Mouse (Mus musculus): ENCODE data around the gene Raver1.

Raver1 gene

DNA sequence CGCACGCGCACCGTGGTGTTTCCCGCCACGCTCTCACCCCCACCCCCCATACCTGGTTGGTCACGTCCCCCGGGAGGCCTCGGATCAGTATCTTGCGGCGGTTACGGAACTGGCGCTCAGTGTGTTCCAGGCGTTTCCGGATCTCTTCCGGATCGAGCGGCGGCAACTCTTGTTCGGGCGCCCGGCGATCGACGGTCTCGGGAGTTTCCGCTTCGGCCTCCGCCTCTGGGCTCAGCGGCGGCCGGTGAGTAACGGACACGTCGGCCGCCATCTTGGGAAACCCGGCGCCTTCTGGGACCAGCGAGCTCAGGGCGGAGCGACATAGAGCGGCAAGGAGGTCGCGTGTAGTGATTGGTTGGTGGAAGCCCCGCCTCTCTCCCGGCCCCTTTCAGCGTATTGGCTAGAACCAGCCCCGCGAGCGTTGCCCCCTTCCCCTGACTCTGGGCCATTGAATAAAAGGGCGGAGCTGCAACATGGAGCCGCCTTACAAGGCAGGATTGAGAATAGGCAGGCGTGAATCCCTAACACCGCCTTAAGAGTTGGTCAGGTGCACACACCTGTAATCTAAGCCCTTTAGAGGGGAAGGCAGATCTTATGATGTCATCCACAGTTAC is at the start of gene Raver1, which contains the start of gene Gm38431:
TSS of gene Raver1 (minus strand) at position 302 of the 614 bp plus-strand sequence.
TSS of gene Gm38431 (minus strand) at position 291 of the 614 bp plus-strand sequence.
- peak; percentile 97 to 98 for DNase-seq (ENCODE audit: low spot score in 2 of 2)

DNA sequence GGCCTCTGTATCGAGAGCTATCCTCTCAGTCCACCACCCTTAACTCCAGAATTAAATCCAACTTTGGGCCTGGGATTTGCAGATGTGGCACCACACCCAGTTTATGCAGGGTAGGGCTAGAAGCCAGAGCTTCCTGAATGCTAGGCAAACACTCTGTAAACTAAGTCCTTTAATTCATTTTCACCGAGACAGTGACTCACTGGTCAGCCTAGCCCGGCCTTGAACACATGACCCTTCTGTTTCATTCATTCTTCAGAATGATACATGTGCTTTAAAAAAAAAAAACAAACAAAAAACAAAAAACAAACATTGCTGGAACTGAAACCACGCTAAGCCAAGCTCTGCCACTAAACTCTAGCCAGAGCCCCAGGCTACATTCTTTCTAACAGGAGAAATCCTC is 46.6 kb upstream of the Raver1 start:
- no peak for DNase-seq (ENCODE audit: low spot score in 2 of 2)

DNA sequence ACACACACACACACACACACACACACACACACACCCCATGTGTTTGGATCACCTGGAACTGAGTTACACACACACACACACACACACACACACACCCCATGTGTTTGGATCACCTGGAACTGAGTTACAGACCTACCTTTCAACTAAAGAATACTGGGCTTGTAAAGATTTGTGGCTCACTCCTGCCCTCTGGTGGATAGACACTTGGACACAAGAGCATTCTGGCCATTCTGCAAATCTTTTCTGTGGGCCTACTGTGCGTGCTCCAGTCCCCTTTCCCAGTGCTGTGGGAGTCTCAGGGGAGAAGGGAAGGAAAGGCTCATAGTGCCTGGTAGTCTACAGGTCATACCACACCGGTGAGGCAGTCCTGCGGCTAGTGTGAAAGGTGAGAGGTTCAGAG is 45.4 kb upstream of the Raver1 start:
- peak; percentile 71 to 85 for DNase-seq (ENCODE audit: low spot score in 2 of 2)

DNA sequence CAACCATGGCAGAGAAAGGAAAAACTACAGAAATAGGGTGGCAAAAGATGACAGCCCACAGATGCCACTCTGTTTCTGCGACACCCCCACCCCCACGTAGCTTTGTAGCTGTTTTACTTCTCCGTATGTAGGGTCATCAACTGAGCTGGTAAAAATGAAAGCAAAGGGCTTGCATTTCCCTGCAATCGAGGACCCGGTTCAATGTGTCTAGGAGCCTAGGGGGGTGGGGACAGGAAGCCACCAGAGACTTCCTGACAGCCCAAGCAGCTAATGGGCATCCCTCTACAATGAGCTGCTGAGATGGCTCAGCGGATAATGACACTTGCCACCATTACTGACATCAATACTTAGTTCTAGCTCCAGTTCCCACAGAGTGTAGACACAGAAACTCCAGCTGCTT is 44.6 kb upstream of the Raver1 start:
- no peak for DNase-seq (ENCODE audit: low spot score in 2 of 2)

DNA sequence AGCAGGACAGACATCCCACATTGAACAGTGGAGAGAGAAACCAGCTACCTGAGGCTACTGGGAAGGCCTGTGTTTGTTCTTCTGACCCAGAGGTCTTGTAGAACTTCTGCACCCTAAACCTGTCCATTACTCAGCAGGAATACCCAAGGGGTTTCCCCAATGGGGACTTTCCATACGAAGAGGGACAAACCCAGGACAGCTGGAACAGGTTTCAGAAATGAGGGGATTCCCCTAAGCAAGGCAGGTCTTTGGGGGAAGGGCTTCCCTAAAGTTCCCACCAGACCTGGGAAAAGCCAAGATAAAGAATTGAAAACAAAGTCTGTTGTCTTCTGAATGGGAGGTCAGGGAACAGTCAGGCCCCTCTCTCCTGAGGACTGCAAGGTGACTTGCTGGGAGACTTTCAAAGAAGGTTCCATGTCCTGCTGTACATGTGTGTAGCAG is 44.2 kb upstream of the Raver1 start:
- DNase-seq (ENCODE audit: low spot score in 2 of 2) = no peak

DNA sequence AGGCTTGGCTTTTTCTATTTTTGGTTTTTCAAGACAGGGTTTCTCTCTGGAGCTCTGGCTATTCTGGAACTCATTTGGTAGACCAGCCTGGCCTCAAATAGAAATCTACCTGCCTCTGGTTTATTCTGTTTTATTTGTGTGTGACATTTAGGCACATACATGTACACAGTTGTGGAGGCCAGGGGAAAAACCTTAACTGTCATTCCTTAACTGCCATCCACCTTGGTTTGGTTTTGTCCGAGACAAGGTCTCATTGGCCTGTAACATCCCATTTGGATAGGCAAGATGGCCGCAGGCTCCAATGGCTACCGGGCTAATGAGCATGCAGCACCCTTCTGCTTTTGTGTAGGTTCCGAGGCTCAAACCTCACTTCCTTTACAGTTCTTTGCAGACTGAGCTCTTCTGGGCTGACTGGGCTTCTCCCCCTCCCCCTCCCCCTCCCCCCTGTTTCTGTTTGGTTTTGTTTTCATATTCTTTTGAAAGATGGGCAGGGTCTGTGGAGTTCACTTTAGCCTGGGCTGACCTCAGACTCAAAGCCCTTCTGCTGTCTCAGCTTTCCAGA is 43.6 kb upstream of the Raver1 start:
- no peak for DNase-seq (ENCODE audit: low spot score in 2 of 2)

DNA sequence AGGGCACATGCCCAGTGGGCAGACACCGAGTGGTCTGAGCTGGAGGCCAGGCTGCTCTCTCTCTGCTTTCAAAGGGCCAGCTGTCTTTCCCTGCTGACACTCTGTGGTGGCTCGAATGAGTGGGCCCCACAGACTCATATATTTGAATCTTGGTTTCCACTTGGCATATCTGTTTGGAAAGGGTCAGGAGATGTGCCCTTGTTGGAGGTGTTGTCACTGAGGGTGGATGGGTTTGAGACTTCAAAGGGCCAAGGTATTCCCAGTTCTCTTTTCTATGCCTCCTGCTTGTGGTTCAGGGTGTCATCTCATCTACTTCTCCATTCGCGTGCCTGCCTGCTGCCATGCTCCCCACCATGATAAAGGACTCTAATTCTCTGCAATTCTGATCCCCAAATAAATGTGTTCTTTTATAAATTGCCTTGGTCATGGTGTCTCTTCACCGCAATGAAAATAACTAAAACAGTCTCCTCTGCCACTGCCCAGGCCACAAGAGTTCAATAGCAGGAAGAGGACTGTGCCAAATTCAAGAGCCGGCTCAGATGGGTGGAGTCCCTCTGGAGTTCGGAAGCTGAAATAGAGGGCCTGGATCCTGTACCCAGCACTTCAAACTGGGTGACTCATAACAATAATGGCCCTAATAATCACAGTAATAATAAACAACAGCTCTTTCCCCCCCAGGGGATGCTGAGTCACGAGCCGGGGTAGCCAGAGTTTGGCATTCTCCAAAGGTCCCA is 43.0 kb upstream of the Raver1 start:
- DNase-seq (ENCODE audit: low spot score in 2 of 2) = no peak

DNA sequence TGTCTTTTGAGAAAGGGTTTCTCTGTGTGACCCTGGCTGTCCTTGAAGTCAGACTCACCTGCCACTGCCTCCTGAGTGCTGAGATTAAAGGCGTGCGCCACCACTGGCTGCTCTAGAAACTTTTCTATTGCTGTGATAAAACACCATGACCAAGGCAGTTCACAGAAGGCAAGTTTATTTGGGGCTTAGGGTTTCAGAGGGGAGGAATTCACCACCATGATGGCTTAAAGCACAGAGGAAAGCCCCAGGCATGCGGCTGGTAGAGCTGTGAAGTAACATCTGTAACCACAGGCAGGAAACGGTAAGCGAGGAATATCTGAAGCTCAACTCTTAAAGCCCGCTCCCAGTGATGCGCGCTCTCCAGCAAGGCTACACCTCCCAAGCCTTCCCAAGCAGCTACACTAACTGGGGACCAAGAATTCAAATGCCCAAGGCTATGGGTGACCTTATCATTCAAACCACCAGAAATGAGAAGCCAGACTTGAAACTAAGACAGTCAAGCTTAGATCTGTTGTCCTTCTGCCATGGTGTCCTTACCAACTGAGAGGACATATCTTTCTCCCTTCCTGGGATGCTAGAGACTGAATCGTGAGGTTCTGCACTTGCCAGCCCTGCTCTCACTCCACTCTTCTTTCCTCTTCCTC is 41.4 kb upstream of the Raver1 start:
- no peak for DNase-seq (ENCODE audit: low spot score in 2 of 2)

DNA sequence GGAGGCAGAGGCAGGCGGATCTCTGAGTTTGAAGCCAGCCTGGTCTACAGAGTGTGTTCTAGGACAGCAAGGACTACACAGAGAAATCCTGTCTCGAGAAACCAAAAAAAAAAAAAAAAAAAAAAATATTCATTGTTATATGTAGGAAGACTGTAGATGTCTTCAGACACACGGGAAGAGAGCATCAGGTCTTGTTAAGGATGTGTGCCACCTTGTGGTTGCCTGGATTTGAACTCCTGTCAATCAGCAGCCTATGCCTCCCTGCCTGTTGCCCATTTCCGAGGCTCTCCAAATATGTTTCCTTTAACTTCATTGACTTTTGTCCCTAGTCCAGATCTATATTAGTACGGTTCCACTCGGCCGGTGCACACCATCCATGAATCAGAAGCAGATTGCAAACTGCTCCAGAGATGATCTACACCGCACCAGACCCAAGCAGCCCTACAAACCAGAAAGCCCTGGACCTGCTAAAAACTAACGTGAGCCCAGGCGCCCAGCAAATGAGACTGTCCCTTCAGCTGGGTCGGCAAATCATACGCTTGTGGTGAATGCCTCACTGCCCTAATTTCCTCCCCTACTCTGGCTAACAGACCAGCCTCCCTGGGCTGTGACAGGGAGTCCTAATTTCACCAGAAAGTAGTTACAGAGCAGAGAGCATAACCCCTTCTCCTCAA is 40.4 kb upstream of the Raver1 start:
- DNase-seq (ENCODE audit: low spot score in 2 of 2) = no peak

DNA sequence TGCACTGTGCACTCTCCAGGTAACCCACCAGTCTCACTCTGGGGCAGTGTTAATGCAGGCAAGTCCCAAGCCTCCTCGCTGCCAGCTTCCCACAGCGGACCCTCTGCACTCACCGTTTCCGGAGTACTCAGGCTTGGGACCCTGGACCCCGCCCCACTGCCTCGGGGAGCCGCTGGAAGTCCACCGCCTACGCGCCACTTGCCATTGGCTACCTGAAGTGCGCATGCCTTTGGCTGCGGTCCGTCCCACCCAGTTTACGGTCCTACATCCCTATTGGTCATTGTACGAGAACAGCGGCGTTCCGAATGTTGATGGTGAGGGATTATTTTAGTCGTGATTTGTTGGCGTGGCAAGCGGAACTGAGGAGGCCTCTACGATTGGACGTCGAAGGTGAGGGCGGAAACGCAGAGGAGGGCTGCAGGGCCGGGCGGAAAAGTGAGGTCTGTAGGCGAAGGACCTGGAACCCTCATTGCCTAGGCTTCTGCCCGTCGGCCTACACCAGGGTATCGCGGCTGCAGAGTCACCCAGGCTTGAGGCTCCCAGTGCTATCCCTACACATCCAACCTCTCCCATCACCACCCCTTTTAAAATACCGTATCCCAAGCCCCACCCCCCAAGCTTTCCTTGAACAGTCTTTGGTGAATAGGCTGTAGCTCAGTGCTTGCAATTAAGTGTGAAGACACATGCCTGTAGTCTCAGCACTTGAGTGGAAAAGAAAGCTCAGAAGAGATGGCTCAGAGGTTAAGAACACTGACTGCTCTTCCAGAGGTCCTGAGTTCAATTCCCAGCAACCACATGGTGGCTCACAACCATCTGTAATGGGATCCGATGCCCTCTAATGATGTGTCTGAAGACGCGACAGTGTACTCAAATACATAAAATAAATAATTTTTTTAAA is 39.5 kb upstream of the Raver1 start, which contains the start of gene Tyk2:
TSS of gene Tyk2 (minus strand) at position 185 of the 898 bp plus-strand sequence.
- DNase-seq (ENCODE audit: low spot score in 2 of 2) = peak; percentile 82 to 88

DNA sequence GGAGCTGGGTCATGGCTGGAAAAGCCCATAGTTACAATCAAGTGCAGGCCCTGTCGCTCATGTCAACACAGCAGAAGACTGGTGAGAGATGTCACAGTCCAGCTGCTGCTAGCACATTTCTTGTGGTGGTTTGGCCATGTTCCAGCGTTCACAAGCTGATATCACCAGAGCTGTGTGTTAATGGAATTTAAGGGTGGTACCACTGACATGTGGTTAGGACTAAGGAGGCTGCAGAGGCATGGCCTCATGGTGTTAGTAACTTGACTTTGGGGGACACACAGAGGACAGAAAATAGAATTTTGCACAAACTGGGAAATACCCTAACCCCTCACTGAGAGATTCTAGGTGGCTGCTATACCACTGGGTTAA is 34.4 kb upstream of the Raver1 start:
- peak in 1 of 2 experiments; percentile 37 for DNase-seq (ENCODE audit: low spot score in 2 of 2)

DNA sequence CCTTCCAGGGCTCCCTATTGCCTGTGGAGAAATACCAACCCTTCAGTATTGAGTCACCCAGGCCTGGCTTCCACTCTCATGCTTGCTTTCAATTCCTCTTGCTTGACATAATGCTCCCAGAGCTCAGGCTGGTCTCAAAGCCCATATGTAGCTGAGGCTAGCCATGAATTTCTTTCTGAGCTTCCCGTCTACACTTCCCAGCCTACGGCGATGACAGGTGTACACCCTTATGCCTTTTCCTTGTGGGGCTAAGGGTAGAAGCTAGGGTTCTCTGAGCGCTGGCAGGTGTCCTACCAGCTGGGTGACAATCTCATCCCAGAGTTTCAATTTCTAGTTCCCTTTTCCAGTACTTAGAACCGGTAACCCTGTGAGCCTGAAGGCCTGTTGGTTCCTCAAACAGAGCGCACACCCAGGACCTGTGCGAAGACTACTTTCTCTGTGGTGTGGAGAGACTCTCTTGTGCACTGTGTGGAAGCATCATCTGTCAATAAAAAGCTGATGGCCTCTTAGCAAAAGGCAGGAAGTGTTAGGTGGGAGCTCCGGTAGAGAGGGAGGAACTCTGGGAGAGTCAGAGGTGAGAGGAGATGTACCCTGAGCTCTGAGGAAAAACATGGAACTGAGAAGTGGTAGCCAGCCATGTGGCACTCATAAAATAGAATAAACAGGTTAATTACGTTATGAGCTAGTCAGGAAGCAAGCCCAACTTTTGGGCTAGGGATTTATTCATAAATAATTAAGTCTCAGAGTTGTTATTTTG is 33.9 kb upstream of the Raver1 start:
- no peak for DNase-seq (ENCODE audit: low spot score in 2 of 2)

DNA sequence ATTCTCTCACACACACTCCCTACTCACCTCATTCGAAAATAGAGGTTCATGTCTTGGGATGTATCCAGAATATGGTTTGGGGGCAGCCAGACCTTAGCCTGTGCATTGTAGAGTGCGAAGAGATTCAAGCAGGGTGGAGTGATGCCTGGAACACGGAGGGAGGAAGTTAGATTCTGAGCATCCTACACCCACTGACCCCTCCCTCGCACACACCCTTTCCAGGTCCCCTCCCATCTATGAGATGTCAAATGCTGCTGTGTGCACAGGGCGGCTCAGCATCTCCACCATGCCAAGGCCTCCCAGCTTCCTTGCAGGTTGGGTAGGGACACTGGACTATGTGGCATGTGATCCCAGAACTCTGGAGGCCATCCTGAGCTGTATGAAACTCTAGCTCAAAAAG is 33.0 kb upstream of the Raver1 start:
- DNase-seq (ENCODE audit: low spot score in 2 of 2) = no peak

DNA sequence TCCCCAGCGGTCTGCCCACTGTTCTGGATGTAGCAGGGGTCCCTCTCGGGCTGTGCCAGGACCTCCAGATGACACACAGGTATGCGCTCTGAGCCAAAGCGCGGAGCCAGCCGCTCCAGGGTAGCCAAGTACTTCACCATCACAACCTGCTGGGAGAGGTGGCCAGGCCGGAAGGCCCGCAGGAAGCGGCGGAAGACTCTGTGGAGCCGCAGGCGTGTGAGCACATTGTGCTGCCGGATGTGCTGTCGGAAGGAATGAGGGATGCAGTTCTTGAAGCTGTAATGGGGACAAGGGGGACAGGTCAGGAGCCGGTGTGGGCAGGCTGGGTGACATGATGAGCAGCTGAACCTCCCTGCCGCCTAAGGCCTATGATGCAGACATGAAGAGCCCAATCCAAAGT is 29.7 kb upstream of the Raver1 start:
- no peak for DNase-seq (ENCODE audit: low spot score in 2 of 2)

DNA sequence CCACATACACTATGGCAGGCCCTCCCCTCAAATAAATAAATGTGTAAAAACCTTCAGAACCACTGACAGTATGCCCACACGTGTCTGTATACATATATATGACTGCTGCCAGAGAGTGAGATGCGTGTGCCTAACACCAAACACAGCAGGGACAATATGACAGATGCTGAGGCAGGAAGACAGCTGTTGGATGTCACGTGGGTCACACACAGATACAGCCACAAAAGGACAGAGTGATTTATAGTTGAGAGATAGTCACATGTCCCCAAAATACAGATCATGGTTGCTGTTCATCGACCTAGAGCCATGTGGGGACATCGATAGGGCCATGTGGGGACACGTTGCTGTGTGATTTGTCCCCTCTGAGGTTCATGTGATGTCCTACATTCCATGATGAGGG is 25.3 kb upstream of the Raver1 start:
- DNase-seq (ENCODE audit: low spot score in 2 of 2) = no peak

DNA sequence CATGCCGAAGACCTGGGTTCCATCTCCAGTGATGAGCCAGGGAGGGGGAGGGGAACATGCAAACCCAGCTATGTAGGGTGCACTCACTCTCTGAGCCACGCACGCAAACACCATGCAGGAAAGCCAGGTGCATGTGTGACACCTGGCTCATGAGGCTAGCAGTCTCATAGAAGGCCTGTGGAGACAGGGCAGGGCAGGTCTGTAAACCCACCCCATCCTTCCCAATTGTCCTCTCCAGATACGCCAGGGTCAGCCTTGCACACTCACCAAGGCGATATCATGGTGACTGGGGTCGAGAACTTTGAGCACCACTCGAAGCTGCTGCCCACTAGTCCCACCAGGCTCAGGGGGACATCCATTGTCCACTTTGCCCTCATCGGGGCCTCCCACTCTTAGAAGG is 23.3 kb upstream of the Raver1 start:
- no peak for DNase-seq (ENCODE audit: low spot score in 2 of 2)

DNA sequence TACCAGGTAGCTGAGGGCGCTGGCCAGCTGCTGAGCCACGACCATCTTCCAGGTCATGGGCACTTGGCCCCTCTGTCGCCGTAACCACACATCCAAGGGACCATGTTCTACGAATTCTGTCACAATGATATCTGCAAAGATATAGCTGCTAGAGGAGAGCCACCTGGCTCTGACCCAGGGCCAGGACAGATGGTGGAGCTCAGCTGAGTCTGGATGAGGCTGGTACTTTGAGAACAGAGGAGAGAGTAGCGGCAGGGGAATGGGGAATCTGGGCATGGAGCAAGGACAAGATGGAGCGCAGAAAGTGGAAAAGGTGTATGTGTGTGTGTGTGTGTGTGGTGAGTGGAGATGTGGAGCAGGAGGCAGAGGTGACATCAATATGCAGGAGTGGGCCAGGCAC is 22.4 kb upstream of the Raver1 start:
- no peak for DNase-seq (ENCODE audit: low spot score in 2 of 2)

DNA sequence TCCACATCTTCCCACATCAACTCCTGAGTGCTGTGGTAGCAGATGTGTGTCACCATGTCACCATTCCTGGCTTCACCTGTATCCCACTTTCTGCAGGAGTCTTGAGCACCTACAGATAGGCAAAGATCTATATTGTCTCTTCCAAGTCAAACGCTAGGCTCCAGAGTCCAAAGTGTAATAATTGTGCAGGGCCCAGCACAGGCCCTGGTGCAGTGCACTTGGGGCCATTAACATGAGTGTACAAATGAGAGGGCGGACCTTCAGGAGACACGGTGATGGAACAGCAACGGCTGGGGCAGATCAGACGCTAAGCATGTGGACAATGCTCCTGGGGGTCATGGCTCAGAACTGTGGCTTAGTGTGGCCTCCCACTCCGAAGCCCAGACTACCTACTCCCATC is 21.9 kb upstream of the Raver1 start:
- DNase-seq (ENCODE audit: low spot score in 2 of 2) = no peak

DNA sequence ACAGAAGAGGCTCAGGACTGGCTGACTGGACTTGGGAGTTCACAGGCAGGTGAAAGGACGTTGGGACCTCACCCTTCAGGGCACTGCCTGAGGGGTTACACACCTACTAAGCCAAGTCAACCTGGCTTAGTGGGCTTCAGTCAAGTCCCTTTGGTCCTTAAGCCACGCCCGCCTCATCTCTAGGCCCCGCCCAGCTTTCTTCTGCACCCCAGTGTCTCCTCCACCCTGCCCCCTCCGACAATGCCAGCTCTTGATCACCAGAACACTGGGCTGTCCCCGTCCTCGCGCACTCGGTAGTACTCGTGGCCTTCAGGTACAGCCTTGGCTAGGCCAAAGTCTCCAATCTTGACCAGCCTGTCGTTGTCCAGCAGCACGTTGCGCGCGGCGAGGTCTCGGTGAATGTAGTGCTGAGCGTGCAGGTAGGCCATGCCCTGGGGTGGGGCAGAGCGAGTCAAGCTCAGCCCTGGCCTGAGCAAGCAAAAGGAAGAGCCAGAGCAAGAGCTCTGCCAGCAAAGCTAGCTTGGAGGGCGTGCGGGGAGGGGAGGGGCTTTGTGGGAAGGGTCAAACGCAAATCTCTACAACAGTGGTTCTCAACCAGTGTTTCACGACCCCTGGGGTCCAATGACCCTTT is 15.9 kb upstream of the Raver1 start:
- DNase-seq (ENCODE audit: low spot score in 2 of 2) = no peak

All from spleen, postnatal 4 days (tissue).